Mouse (Mus musculus): ENCODE results near the gene Esrp2. TPM values are rescaled to one million over a fixed set of nuclear protein-coding genes. Genes with fewer than 3 reads are reported as not detected.

The Esrp2 gene
- total and polyA plus RNA-seq, 3 experiments: 0.24 to 0.30 TPM; not detected in 1

GRCm38 (mm10) chr8:106129997-106130396 is 6.8 kb downstream of the Esrp2 start:
- Histone ChIP-seq H3K4me2 (ENCODE audit: insufficient read depth, low read depth, poor library complexity, severe bottlenecking) (no peak overlapping the region), H3K27ac (ENCODE audit: insufficient read depth, low read depth) (no peak overlapping the region), H3K36me3 (replicated peaks in 1 of 2; ENCODE audit: control insufficient read depth in 1 of 2, insufficient read depth in 1 of 2, low read length in 1 of 2) (peaks cover 59 to 95% of the 10 kb centered on the region in 2 experiments), H3K27me3 (replicated peaks) (no peaks in the 10 kb centered on the region), H3K4me1 (ENCODE audit: control insufficient read depth in 1 of 2, insufficient read depth in 2 of 2) (no peaks in the 10 kb centered on the region), H3K79me2 (replicated peaks; ENCODE audit: control insufficient read depth, extremely low read depth, insufficient read depth, poor library complexity, severe bottlenecking) (0 out of 2 replicates have a peak, but pooled peaks cover 3% of the 10 kb centered on the region), H3K9ac (ENCODE audit: insufficient read depth, low read depth) (no peak overlapping the region), H3K9me3 (replicated peaks; ENCODE audit: low read length) (no peaks in the 10 kb centered on the region), H3K4me3 (replicated peaks in 1 of 3; ENCODE audit: low read depth in 2 of 3, low read length in 2 of 3, poor library complexity in 1 of 3) (no peak overlapping the region)
- dilution Hi-C loops (cut with MboI; ENCODE audit: extremely low pct_ligation_motif_present, extremely low pct_unique_long_range_greater_than_20kb, low sequenced_read_pairs): no loop called here
- in situ Hi-C loops (cut with MboI; ENCODE audit: low pct_ligation_motif_present, low pct_unique_long_range_greater_than_20kb, low sequenced_read_pairs): no loop called here
- no peak for DNase-seq (ENCODE audit: extremely low read depth)
- TF ChIP-seq JUND (conservative IDR thresholded peaks at IDR 0.05; ENCODE audit: low read depth, low read length): no peak

GRCm38 (mm10) chr8:106129232-106129930 is 7.4 kb downstream of the Esrp2 start:
- in situ Hi-C loops (cut with MboI; ENCODE audit: low pct_ligation_motif_present, low pct_unique_long_range_greater_than_20kb, low sequenced_read_pairs): no loop called here
- no peak for DNase-seq (ENCODE audit: extremely low read depth)
- no peaks in the 10 kb centered on the region for H3K27me3 ChIP-seq (replicated peaks)
- H3K79me2 ChIP-seq (replicated peaks; ENCODE audit: control insufficient read depth, extremely low read depth, insufficient read depth, poor library complexity, severe bottlenecking): peaks cover 6% of the 10 kb centered on the region; the same call in 1 of the 2 replicates
- no peak overlapping the region for H3K9ac ChIP-seq (ENCODE audit: insufficient read depth, low read depth)
- H3K9me3 ChIP-seq (replicated peaks; ENCODE audit: low read length): no peaks in the 10 kb centered on the region
- no peak overlapping the region for H3K27ac ChIP-seq (ENCODE audit: insufficient read depth, low read depth)
- H3K4me3 ChIP-seq (replicated peaks in 1 of 3; ENCODE audit: low read depth in 2 of 3, low read length in 2 of 3, poor library complexity in 1 of 3): no peak overlapping the region
- no peak overlapping the region for H3K4me2 ChIP-seq (ENCODE audit: insufficient read depth, low read depth, poor library complexity, severe bottlenecking)
- dilution Hi-C loops (cut with MboI; ENCODE audit: extremely low pct_ligation_motif_present, extremely low pct_unique_long_range_greater_than_20kb, low sequenced_read_pairs): no loop called here
- peaks cover 59 to 99% of the 10 kb centered on the region in 2 experiments for H3K36me3 ChIP-seq (replicated peaks in 1 of 2; ENCODE audit: control insufficient read depth in 1 of 2, insufficient read depth in 1 of 2, low read length in 1 of 2)
- no peaks in the 10 kb centered on the region for H3K4me1 ChIP-seq (ENCODE audit: control insufficient read depth in 1 of 2, insufficient read depth in 2 of 2)
- TF ChIP-seq BHLHE40 (IDR thresholded peaks at IDR 0.05; ENCODE audit: low read depth, low read length) (no peak), MAX (IDR thresholded peaks at IDR 0.05; ENCODE audit: low read length) (no peak), POLR2A (IDR thresholded peaks at IDR 0.05; ENCODE audit: low read depth, low read length) (no peak), MAFK (IDR thresholded peaks at IDR 0.05; ENCODE audit: insufficient replicate concordance, low read length) (no peak), RCOR1 (conservative IDR thresholded peaks at IDR 0.05; ENCODE audit: low read depth, low read length) (no peak), TBP (conservative IDR thresholded peaks at IDR 0.05; ENCODE audit: low read depth, low read length) (no peak), RAD21 (IDR thresholded peaks at IDR 0.05; ENCODE audit: low read depth, low read length) (no peak), UBTF (IDR thresholded peaks at IDR 0.05; ENCODE audit: low read depth, low read length) (no peak), ZMIZ1 (IDR thresholded peaks at IDR 0.05; ENCODE audit: low read depth, low read length) (no peak)

GRCm38 (mm10) chr8:106127882-106128410 is 8.8 kb downstream of the Esrp2 start:
- in situ Hi-C loops (cut with MboI; ENCODE audit: low pct_ligation_motif_present, low pct_unique_long_range_greater_than_20kb, low sequenced_read_pairs) (no loop called here), dilution Hi-C loops (cut with MboI; ENCODE audit: extremely low pct_ligation_motif_present, extremely low pct_unique_long_range_greater_than_20kb, low sequenced_read_pairs) (no loop called here)
- TF ChIP-seq NRF1 (IDR thresholded peaks at IDR 0.05; ENCODE audit: low read depth, low read length) (no peak), SIN3A (IDR thresholded peaks at IDR 0.05; ENCODE audit: low read length) (no peak), HCFC1 (IDR thresholded peaks at IDR 0.05; ENCODE audit: low read depth, low read length) (no peak), USF1 (IDR thresholded peaks at IDR 0.05; ENCODE audit: low read depth, low read length) (no peak), JUN (IDR thresholded peaks at IDR 0.05; ENCODE audit: insufficient read depth, low read depth, low read length) (no peak), MEF2A (IDR thresholded peaks at IDR 0.05; ENCODE audit: borderline replicate concordance, low read depth, low read length) (no peak)
- Histone ChIP-seq H3K27me3 (replicated peaks) (no peaks in the 10 kb centered on the region), H3K36me3 (replicated peaks in 1 of 2; ENCODE audit: control insufficient read depth in 1 of 2, insufficient read depth in 1 of 2, low read length in 1 of 2) (peaks cover 62 to 98% of the 10 kb centered on the region in 2 experiments), H3K4me3 (replicated peaks in 1 of 3; ENCODE audit: low read depth in 2 of 3, low read length in 2 of 3, poor library complexity in 1 of 3) (no peak overlapping the region), H3K79me2 (replicated peaks; ENCODE audit: control insufficient read depth, extremely low read depth, insufficient read depth, poor library complexity, severe bottlenecking) (peaks cover 6% of the 10 kb centered on the region; the same call in 1 of the 2 replicates), H3K4me2 (ENCODE audit: insufficient read depth, low read depth, poor library complexity, severe bottlenecking) (no peak overlapping the region), H3K9ac (ENCODE audit: insufficient read depth, low read depth) (no peak overlapping the region), H3K9me3 (replicated peaks; ENCODE audit: low read length) (no peaks in the 10 kb centered on the region), H3K27ac (ENCODE audit: insufficient read depth, low read depth) (no peak overlapping the region), H3K4me1 (ENCODE audit: control insufficient read depth in 1 of 2, insufficient read depth in 2 of 2) (no peaks in the 10 kb centered on the region)
- no peak for DNase-seq (ENCODE audit: extremely low read depth)

Data from CH12.LX (cell line).